Mouse (Mus musculus) intestine, embryonic 15.5 days (tissue): ENCODE measurements at regions not wholly inside any gene's neighbourhood (a gene's known extent, or its start where the extent isn't known, plus 50 kb on each side); places are given as distances from the start of the nearest gene placed in this dataset.

Source experiments
- ATAC-seq: fragments of 200-750 bp; cut with Nextera tagmentation; 2 replicates; pipeline ENCODE4 v1.8.0; 2017; ENCODE audit warnings: moderate TSS enrichment, moderate library complexity
- H3K27ac ChIP-seq: fragments of 300-500 bp; sonication (generic); 2 replicates; pipeline ENCODE4 v1.5.1; 2015; ENCODE audit warnings: mild to moderate bottlenecking, inconsistent platforms
- H3K27me3 ChIP-seq: fragments of 300-500 bp; sonication (generic); replicated peaks from 2 replicates; pipeline ENCODE4 v1.6.1; 2015; ENCODE audit warnings: inconsistent platforms
- H3K36me3 ChIP-seq: fragments of 300-500 bp; sonication (generic); 2 replicates; pipeline ENCODE4 v1.6.1; 2015; ENCODE audit warnings: inconsistent platforms
- H3K4me1 ChIP-seq: fragments of 300-500 bp; sonication (generic); replicated peaks from 2 replicates; pipeline ENCODE4 v1.6.1; 2015; ENCODE audit warnings: inconsistent platforms
- H3K4me2 ChIP-seq: fragments of 300-500 bp; sonication (generic); replicated peaks from 2 replicates; pipeline ENCODE4 v1.6.1; 2015; ENCODE audit warnings: mild to moderate bottlenecking, inconsistent platforms
- H3K4me3 ChIP-seq: fragments of 300-500 bp; sonication (generic); replicated peaks from 2 replicates; pipeline ENCODE4 v1.5.1; 2015; ENCODE audit warnings: inconsistent platforms
- H3K9ac ChIP-seq: fragments of 300-500 bp; sonication (generic); 2 replicates; pipeline ENCODE4 v1.6.1; 2015; ENCODE audit warnings: inconsistent platforms
- H3K9me3 ChIP-seq: fragments of 300-500 bp; sonication (generic); 2 replicates; pipeline ENCODE4 v1.6.1; 2016; ENCODE audit warnings: inconsistent platforms
- WGBS: fragments of 180-500 bp; shearing (Covaris S2); methylation state at CpG from one replicate; pipeline ENCODE4 v1.1.7; 2015; 5-methylcytosine and 5-hydroxymethylcytosine counted together

DNA sequence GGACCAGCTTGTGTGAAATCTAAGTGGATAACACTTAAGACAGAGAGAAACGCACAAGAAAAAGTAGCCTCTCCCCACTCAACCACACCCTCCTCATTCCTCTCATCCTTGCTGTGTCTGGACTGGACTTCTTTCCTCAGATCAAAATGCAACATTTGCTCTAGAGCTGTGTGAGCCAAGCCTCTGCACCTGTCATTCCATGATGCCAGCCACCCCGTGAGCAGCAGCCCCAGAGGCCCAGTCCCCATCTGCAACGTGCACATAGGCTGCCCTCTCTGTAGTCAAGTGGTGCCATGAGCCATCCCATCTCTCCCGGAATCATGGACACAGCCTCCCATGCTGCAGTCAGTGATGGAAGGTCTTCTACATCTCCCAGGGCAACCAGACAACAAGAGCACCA lies 55.1 kb upstream of the Gpc1 start:
- 85% methylated on average over 4 of the region's 4 CpGs for WGBS

DNA sequence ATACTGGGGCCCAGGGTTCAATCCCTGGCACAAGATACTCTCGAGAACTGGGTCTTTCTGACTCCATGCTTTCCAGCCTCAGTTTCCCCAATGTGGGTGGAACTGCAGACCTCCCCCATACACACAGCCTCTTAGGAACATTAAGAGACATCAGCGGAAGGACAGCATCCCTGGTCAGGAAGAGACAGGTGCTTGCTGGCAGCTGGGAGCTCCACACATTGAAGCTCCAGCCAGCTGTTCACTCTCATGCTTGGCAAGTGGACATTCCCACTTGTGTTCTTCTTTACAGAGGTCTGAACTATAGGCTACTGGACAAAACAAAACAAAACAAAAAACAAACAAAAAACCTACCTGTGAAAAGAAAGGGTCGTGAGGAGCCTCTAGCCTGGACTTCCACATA lies 55.5 kb upstream of the Gpc1 start:
- Histone ChIP-seq H3K9ac (no peak overlapping the region), H3K4me2 (no peak overlapping the region), H3K27me3 (no peaks in the 10 kb centered on the region), H3K36me3 (no peaks in the 10 kb centered on the region), H3K27ac (no peak overlapping the region), H3K9me3 (no peaks in the 10 kb centered on the region), H3K4me1 (peaks cover 3% of the 10 kb centered on the region; the same call in 1 of the 2 replicates), H3K4me3 (no peak overlapping the region)
- ATAC-seq, result no peak
- 83% methylated on average over 3 of the region's 3 CpGs for WGBS

More for the DNA sequence above, 55.1 kb upstream of the Gpc1 start:
- Histone ChIP-seq H3K27me3 (no peaks in the 10 kb centered on the region), H3K36me3 (no peaks in the 10 kb centered on the region), H3K4me1 (peaks cover 3% of the 10 kb centered on the region; the same call in 1 of the 2 replicates), H3K27ac (no peak overlapping the region), H3K9me3 (no peaks in the 10 kb centered on the region), H3K9ac (no peak overlapping the region), H3K4me3 (no peak overlapping the region), H3K4me2 (no peak overlapping the region)
- no peak for ATAC-seq

DNA sequence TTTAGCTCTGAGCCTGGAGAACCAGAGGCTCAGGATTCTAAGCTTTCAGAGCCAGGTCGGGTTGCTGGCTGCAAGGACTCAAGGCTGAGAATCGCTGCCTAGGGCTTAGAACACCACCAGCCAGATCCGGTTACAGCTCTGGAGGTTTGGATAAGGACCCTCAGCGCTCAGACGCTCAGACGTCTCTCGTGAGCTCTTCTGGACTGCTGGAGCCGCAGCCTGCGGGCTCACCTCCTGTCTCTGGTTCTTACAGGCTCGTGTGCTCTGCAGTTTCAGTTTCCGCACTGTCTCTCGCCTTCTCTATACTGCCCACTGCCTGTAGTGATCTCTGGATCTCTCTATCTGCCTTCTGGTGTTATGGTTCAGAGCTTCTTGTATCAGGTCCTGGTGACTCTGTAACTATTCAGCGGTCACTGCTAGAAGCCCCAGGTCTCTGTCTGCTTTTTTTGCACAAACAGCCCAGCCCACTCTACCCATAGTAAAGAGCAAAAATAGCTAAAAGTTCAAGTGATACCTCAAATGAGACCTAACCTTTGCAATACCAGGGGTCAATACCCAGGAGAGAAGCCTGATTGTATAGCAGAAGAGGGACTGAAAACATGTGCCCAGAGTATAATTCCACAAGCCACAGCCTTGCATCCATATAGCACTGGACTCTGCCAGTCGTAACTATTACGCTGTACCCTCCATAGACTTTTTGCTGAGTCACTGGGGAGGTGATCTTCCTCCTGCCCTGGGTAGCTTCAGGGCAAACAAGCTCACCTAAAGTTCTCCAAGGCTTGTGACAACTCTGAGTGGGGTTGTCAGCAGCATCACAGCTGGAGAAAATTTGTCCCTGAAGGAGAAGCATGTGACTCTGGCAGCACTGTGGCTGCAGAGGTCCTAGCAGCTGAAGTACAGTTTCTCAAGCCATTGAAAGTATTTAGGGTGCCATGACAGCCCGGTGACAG lies 56.4 kb upstream of the Gpc1 start:
- Histone ChIP-seq H3K4me2 (peak overlapping the region; percentile 51), H3K4me1 (peaks cover 3% of the 10 kb centered on the region; the same call in 1 of the 2 replicates), H3K9ac (peak overlapping the region; percentile 37), H3K4me3 (0 out of 2 replicates have a peak overlapping the region, but pooled peaks have one; percentile 3), H3K9me3 (no peaks in the 10 kb centered on the region), H3K36me3 (no peaks in the 10 kb centered on the region), H3K27ac (no peak overlapping the region), H3K27me3 (no peaks in the 10 kb centered on the region)
- 20% methylated on average over 16 of the region's 16 CpGs for WGBS
- peak; percentile 80 for ATAC-seq

DNA sequence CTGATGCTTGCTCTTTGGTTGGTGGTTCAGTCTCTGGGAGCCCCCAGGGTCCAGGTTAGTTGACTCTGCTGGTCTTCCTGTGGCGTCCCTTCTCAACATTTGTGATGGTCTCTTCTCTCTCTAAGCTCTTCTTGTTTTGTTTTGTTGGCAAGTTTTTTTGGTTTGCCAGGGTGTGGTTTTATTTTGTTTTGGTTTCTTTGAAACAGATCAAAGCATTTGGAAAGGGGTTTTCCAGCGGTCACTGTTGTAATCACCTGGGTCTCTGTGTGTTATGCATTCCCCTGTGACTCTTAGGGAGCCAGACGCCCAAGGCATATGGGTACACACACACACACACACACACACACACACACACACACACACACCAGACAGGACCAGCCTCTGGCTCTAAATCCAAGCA lies 57.4 kb upstream of the Gpc1 start:
- no peaks in the 10 kb centered on the region for H3K9me3 ChIP-seq
- no peak overlapping the region for H3K27ac ChIP-seq
- H3K27me3 ChIP-seq, result no peaks in the 10 kb centered on the region
- no peaks in the 10 kb centered on the region for H3K36me3 ChIP-seq
- peaks cover 3% of the 10 kb centered on the region; the same call in 1 of the 2 replicates for H3K4me1 ChIP-seq
- 61% methylated on average over 3 of the region's 3 CpGs for WGBS
- H3K9ac ChIP-seq, result no peak overlapping the region
- H3K4me3 ChIP-seq, result no peak overlapping the region
- peak overlapping the region; percentile 51; the same call in 1 of the 2 replicates for H3K4me2 ChIP-seq
- ATAC-seq, result no peak

DNA sequence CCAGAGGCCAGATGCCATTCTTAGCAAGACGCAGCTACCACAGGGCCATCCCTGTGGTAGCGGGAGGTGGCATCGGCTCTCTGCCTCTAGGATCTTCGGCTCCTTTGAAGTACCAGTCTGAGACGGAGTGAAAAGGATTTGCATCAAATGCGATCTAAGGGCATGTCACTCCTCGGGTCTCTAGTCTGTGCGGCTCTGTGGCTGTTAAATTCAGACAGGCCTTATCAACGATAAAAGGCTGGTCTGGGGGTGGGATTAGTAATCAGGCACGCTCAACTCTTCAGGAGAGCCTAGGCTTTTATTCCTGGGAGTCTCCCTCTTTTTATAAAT lies 58.7 kb upstream of the Gpc1 start:
- H3K4me2 ChIP-seq, result no peak overlapping the region
- H3K36me3 ChIP-seq, result no peaks in the 10 kb centered on the region
- peaks cover 3% of the 10 kb centered on the region; the same call in 1 of the 2 replicates for H3K4me1 ChIP-seq
- no peak overlapping the region for H3K9ac ChIP-seq
- H3K27me3 ChIP-seq, result no peaks in the 10 kb centered on the region
- no peak overlapping the region for H3K27ac ChIP-seq
- H3K9me3 ChIP-seq, result no peaks in the 10 kb centered on the region
- 50% methylated on average over 10 of the region's 10 CpGs for WGBS
- ATAC-seq, result no peak
- H3K4me3 ChIP-seq, result no peak overlapping the region

DNA sequence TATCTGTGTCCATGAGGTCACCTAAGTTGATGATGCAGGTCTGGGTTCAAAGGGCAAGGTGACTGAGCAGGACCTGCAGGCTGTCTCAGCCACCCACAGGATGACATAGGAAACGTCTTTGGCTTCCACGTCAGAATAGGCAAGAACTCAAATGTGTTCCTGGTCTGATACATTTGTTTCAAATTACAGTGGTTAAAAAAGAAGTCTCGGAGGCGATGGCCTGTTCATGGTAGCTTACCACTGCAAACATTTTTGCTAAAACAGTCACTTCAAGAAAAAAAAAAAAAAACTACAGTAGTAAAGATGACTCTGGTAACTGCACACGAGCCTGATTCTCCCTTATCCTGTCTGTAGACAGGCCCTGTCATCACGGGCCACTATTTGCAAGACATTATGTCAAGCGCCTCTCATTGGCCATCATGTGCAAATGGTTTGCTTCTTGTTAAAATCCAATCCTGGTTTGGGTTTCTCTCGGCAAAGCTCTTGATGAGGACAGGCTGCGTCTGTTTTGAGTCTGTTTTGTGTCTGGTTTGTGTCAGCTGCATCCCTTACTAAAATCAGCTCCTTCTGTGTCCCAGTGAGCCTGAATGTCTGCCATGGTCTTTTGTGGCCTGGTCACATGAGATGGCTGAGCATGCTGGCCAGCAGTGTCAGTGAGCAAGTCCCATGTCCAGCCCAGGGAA lies 59.2 kb upstream of the Gpc1 start:
- Histone ChIP-seq H3K4me2 (no peak overlapping the region), H3K36me3 (no peaks in the 10 kb centered on the region), H3K27me3 (no peaks in the 10 kb centered on the region), H3K9ac (no peak overlapping the region), H3K9me3 (no peaks in the 10 kb centered on the region), H3K27ac (no peak overlapping the region), H3K4me3 (no peak overlapping the region), H3K4me1 (peaks cover 3% of the 10 kb centered on the region; the same call in 1 of the 2 replicates)
- 44% methylated on average over 9 of the region's 9 CpGs for WGBS
- ATAC-seq, result no peak; the same call in 1 of the 2 replicates

DNA sequence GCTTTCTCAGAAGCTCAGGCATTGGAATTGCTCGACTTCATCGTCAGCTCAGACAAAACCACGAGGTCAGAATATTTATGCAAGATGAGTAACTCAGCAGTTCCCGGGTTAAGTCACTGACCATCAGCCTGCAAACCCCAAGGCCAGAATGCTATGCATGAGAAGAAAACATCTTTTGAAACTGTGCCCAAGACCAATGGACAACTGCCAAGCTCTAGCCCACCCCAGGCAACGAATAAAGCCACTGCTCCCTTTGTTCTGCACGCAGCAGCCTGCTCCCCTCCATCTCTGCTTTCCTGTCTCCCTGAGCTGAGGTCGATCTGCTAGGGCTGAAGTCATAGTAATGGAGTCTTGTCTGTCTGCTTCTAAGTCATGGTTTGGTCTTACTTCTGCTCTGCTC lies 61.7 kb upstream of the Gpc1 start:
- no peak for ATAC-seq
- no peaks in the 10 kb centered on the region for H3K9me3 ChIP-seq
- no peak overlapping the region for H3K27ac ChIP-seq
- H3K4me3 ChIP-seq, result no peak overlapping the region
- 53% methylated on average over 7 of the region's 7 CpGs for WGBS
- H3K4me2 ChIP-seq, result no peak overlapping the region
- H3K9ac ChIP-seq, result no peak overlapping the region
- no peaks in the 10 kb centered on the region for H3K36me3 ChIP-seq
- peaks cover 3% of the 10 kb centered on the region; the same call in 1 of the 2 replicates for H3K4me1 ChIP-seq
- H3K27me3 ChIP-seq, result no peaks in the 10 kb centered on the region

DNA sequence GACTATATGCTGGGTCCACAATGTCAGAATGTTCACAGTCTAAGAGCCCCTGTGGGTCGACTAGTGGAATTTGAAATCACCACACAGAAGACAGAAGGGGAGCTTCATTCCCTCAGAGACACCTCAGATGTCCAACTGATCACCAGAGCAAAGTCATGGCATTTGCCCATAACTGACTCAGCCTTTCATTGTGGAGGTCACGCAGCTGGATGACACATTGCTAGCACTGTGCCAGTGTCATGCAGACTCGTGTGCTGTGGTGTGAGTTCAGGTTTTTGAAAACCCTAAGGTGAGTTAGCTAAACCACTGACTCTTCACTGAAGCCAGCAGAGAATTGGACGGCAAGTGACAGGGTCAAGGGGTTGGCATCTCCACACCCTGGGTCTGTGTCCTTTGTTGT lies 62.3 kb upstream of the Gpc1 start:
- no peak overlapping the region for H3K4me2 ChIP-seq
- H3K27me3 ChIP-seq, result no peaks in the 10 kb centered on the region
- no peaks in the 10 kb centered on the region for H3K4me1 ChIP-seq
- H3K9me3 ChIP-seq, result no peaks in the 10 kb centered on the region
- H3K9ac ChIP-seq, result no peak overlapping the region
- 66% methylated on average over 4 of the region's 4 CpGs for WGBS
- no peak overlapping the region for H3K27ac ChIP-seq
- H3K36me3 ChIP-seq, result no peaks in the 10 kb centered on the region
- no peak overlapping the region for H3K4me3 ChIP-seq
- ATAC-seq, result no peak

DNA sequence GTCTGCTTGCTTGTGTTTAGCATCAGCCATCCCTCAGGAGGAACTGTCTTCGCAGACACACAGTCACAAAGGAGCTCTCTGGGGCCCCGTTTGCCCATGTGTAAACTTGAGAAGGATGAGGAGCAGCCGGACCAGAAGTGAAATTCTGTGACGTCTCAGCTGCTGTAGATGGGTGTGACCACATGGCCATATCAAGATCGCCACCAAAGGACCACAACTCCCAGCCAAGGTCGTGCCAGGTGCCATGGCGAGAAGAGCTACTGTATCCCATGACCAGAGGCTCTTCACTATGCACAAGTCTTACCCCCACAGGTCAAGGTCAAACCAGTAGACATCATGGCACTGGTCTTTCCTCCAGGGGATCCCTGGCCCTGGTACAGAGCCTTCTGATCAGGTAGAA lies 64.9 kb upstream of the Gpc1 start:
- ATAC-seq, result no peak
- 75% methylated on average over 7 of the region's 7 CpGs for WGBS
- Histone ChIP-seq H3K9ac (no peak overlapping the region), H3K9me3 (no peaks in the 10 kb centered on the region), H3K4me3 (no peak overlapping the region), H3K4me1 (no peaks in the 10 kb centered on the region), H3K4me2 (no peak overlapping the region), H3K36me3 (no peaks in the 10 kb centered on the region), H3K27me3 (no peaks in the 10 kb centered on the region), H3K27ac (no peak overlapping the region)

DNA sequence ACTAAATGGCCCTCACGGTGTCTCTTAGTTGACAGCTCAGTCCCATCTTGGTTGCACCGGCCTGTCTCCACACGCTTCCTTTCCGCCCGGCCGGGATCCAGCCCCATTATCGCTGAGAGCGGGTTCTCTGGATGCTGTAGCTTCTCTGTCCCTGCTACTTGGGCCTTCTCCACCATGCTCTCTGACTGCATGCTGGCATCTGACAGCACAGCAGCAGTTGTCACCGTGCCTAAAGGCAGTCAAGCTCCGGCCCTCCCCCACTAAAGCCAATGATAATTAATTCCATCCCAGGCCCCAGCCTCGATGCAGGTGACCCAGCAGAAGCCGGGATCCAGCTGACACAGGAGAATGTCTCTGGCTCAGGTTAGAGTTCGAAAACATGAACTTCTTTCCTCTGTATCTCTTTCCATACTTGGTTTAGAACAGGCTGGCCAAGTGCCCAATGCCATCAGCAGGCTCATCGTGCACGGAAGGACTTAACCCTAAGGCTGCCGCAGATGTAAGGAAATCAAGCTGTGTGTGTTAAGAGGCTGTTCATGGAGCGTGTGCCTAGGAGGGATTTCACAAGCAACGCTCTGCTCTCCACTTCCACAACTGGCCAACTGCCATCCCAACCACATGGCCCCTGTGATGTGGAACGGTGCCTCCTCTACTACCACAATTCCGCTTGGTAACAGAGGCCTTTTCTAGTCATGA lies 76.5 kb upstream of the Gpc1 start:
- H3K9ac ChIP-seq, result no peak overlapping the region

DNA sequence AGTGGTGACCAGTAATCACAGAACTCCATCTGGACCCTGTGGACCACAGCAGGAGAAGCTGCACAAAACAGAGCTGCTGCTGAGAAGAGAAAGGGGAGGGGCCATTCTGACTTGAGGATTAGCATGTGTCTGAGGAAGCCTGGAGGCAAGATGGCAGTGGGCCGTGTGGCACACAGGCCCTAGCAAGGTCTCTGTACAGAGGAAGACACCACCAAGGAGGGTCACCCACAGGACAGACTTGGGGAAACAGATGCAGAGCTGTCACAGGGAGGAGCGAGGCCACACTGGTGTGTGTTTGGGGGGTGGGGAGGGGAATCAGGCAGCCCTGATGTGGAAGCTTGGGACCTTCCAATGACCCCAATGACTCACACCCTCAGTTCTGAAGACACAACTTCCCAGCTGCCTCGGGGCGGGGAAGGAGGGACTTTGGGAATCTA lies 79.7 kb upstream of the Gpc1 start:
- H3K9ac ChIP-seq, result 0 out of 2 replicates have a peak overlapping the region, but pooled peaks have one; percentile 26
- peak overlapping the region; percentile 67 for H3K27ac ChIP-seq
- peak; percentile 81 for ATAC-seq
- peak overlapping the region; percentile 39 for H3K4me2 ChIP-seq
- H3K4me3 ChIP-seq, result no peak overlapping the region
- peaks cover 21% of the 10 kb centered on the region for H3K4me1 ChIP-seq
- no peaks in the 10 kb centered on the region for H3K9me3 ChIP-seq
- 17% methylated on average over 4 of the region's 4 CpGs for WGBS
- H3K36me3 ChIP-seq, result no peaks in the 10 kb centered on the region
- H3K27me3 ChIP-seq, result no peaks in the 10 kb centered on the region

More for the DNA sequence above, 76.5 kb upstream of the Gpc1 start:
- no peak overlapping the region for H3K4me3 ChIP-seq
- no peak overlapping the region for H3K27ac ChIP-seq
- H3K4me2 ChIP-seq, result no peak overlapping the region
- H3K4me1 ChIP-seq, result peaks cover 21% of the 10 kb centered on the region
- WGBS, result 68% methylated on average over 20 of the region's 20 CpGs
- no peaks in the 10 kb centered on the region for H3K36me3 ChIP-seq
- H3K9me3 ChIP-seq, result no peaks in the 10 kb centered on the region
- ATAC-seq, result no peak
- no peaks in the 10 kb centered on the region for H3K27me3 ChIP-seq

DNA sequence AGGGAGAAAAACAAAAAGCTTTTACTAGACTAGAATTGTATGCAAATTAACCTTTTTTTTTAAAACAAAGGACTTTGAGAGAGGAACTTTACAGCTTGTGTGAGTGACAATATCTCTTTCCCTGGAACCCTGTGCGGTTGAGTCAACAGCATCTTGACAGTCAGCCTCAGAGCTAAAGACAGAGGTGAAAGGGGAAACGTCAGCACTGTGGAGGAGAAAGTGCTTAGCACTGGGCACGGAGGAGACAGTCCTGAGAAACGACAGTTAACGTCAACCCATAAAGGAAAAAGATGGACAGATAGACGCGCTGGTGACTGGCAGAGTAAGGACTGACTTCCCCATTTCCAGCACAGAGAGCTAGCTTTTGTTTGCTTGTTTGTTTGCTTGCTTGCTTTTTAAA lies 82.0 kb upstream of the Gpc1 start:
- Histone ChIP-seq H3K4me1 (peaks cover 21% of the 10 kb centered on the region), H3K4me3 (no peak overlapping the region), H3K9ac (no peak overlapping the region), H3K4me2 (no peak overlapping the region), H3K27me3 (no peaks in the 10 kb centered on the region), H3K27ac (no peak overlapping the region), H3K36me3 (no peaks in the 10 kb centered on the region), H3K9me3 (no peaks in the 10 kb centered on the region)
- 61% methylated on average over 7 of the region's 7 CpGs for WGBS
- ATAC-seq, result no peak
